Mouse (Mus musculus): Measurements from ENCODE around the gene Ptpra. TPM values are rescaled to one million over a fixed set of nuclear protein-coding genes. Genes with fewer than 3 reads are reported as not detected.

The Ptpra gene
- polyA plus RNA-seq, 1 experiment, result 57.9 TPM

GRCm38 (mm10) chr2:130421781-130422620 lies 28.1 kb upstream of the Ptpra start:
- no peaks in the 10 kb centered on the region for H3K36me3 ChIP-seq (ENCODE audit: control insufficient read depth, insufficient read depth)
- H3K27me3 ChIP-seq (ENCODE audit: control insufficient read depth, insufficient read depth, insufficient read length), result no peaks in the 10 kb centered on the region
- no peak overlapping the region for H3ac ChIP-seq (ENCODE audit: control insufficient read depth, insufficient read length)
- no peak overlapping the region for H3K4me3 ChIP-seq
- TF ChIP-seq POLR2AphosphoS2 (IDR thresholded peaks at IDR 0.05; ENCODE audit: insufficient read length, low read depth) (no peak), MAX (IDR thresholded peaks at IDR 0.05; ENCODE audit: low read depth) (no peak), TCF12 (IDR thresholded peaks at IDR 0.05; ENCODE audit: insufficient read depth, poor library complexity, severe bottlenecking) (no peak), POLR2A (IDR thresholded peaks at IDR 0.05; ENCODE audit: insufficient read length, low read depth) (no peak), E2F4 (IDR thresholded peaks at IDR 0.05; ENCODE audit: insufficient read depth) (no peak), MYOD1 (IDR thresholded peaks at IDR 0.05; ENCODE audit: control insufficient read depth in 1 of 3, insufficient read length in 2 of 3, low read depth in 2 of 3) (no peak), SRF (IDR thresholded peaks at IDR 0.05; ENCODE audit: control insufficient read depth, insufficient read length, low read depth) (no peak), USF1 (IDR thresholded peaks at IDR 0.05; ENCODE audit: low read depth) (no peak), REST (IDR thresholded peaks at IDR 0.05; ENCODE audit: insufficient read depth, insufficient read length) (no peak), TCF3 (IDR thresholded peaks at IDR 0.05; ENCODE audit: insufficient read length, low read depth) (no peak), MYOG (IDR thresholded peaks at IDR 0.05; ENCODE audit: control insufficient read depth in 1 of 3, insufficient read depth in 1 of 3, insufficient read length in 2 of 3, low read depth in 2 of 3) (no peak), CEBPB (IDR thresholded peaks at IDR 0.05; ENCODE audit: insufficient read depth, poor library complexity, severe bottlenecking) (no peak)
- H3K4me2 ChIP-seq (ENCODE audit: low read depth), result no peak overlapping the region
- peaks cover 29% of the 10 kb centered on the region for H3K79me2 ChIP-seq (ENCODE audit: control insufficient read depth, insufficient read depth)

GRCm38 (mm10) chr2:130423397-130424125 lies 26.5 kb upstream of the Ptpra start:
- TF ChIP-seq MYOD1 (IDR thresholded peaks at IDR 0.05; ENCODE audit: control insufficient read depth in 1 of 3, insufficient read length in 2 of 3, low read depth in 2 of 3) (no peak), MYOG (IDR thresholded peaks at IDR 0.05; ENCODE audit: control insufficient read depth in 1 of 3, insufficient read depth in 1 of 3, insufficient read length in 2 of 3, low read depth in 2 of 3) (peak in 1 of 3 experiments; percentile 23), SRF (IDR thresholded peaks at IDR 0.05; ENCODE audit: control insufficient read depth, insufficient read length, low read depth) (no peak), POLR2AphosphoS2 (IDR thresholded peaks at IDR 0.05; ENCODE audit: insufficient read length, low read depth) (peak; percentile 8)

GRCm38 (mm10) chr2:130424126-130424853 lies 25.8 kb upstream of the Ptpra start, which contains the start of the genes Vps16 and Pced1a:
Gene Vps16 (plus strand): TSS chr2:130424339.
Gene Pced1a (minus strand): TSS chr2:130424701.
- Histone ChIP-seq H3K79me2 (ENCODE audit: control insufficient read depth, insufficient read depth) (peaks cover 44% of the 10 kb centered on the region), H3K4me3 (peak within 1 kb of the TSS; percentile 99), H3K27me3 (ENCODE audit: control insufficient read depth, insufficient read depth, insufficient read length) (no peaks in the 10 kb centered on the region), H3K4me2 (ENCODE audit: low read depth) (peak within 1 kb of the TSS; percentile 91), H3ac (ENCODE audit: control insufficient read depth, insufficient read length) (peak within 1 kb of the TSS; percentile 44), H3K36me3 (ENCODE audit: control insufficient read depth, insufficient read depth) (no peaks in the 10 kb centered on the region)
- TF ChIP-seq E2F4 (IDR thresholded peaks at IDR 0.05; ENCODE audit: insufficient read depth) (peak; percentile 70), POLR2AphosphoS2 (IDR thresholded peaks at IDR 0.05; ENCODE audit: insufficient read length, low read depth) (peak; percentile 81), MYOD1 (IDR thresholded peaks at IDR 0.05; ENCODE audit: control insufficient read depth in 1 of 3, insufficient read length in 2 of 3, low read depth in 2 of 3) (no peak), POLR2A (IDR thresholded peaks at IDR 0.05; ENCODE audit: insufficient read length, low read depth) (peak; percentile 77), USF1 (IDR thresholded peaks at IDR 0.05; ENCODE audit: low read depth) (peak; percentile 99)

More at GRCm38 (mm10) chr2:130423397-130424125, 26.5 kb upstream of the Ptpra start:
- Histone ChIP-seq H3K4me3 (peak overlapping the region; percentile 99), H3K36me3 (ENCODE audit: control insufficient read depth, insufficient read depth) (no peaks in the 10 kb centered on the region), H3ac (ENCODE audit: control insufficient read depth, insufficient read length) (peak overlapping the region; percentile 44), H3K79me2 (ENCODE audit: control insufficient read depth, insufficient read depth) (peaks cover 41% of the 10 kb centered on the region), H3K27me3 (ENCODE audit: control insufficient read depth, insufficient read depth, insufficient read length) (no peaks in the 10 kb centered on the region), H3K4me2 (ENCODE audit: low read depth) (peak overlapping the region; percentile 84)

GRCm38 (mm10) chr2:130425112-130425511 lies 25.0 kb upstream of the Ptpra start:
- no peaks in the 10 kb centered on the region for H3K36me3 ChIP-seq (ENCODE audit: control insufficient read depth, insufficient read depth)
- no peaks in the 10 kb centered on the region for H3K27me3 ChIP-seq (ENCODE audit: control insufficient read depth, insufficient read depth, insufficient read length)
- TF ChIP-seq POLR2A (IDR thresholded peaks at IDR 0.05; ENCODE audit: insufficient read length, low read depth), result no peak
- TF ChIP-seq MYOD1 (IDR thresholded peaks at IDR 0.05; ENCODE audit: control insufficient read depth in 1 of 3, insufficient read length in 2 of 3, low read depth in 2 of 3), result no peak
- no peak for TF ChIP-seq POLR2AphosphoS2 (IDR thresholded peaks at IDR 0.05; ENCODE audit: insufficient read length, low read depth)
- no peak for TF ChIP-seq MAX (IDR thresholded peaks at IDR 0.05; ENCODE audit: low read depth)
- no peak for TF ChIP-seq USF1 (IDR thresholded peaks at IDR 0.05; ENCODE audit: low read depth)
- TF ChIP-seq TCF12 (IDR thresholded peaks at IDR 0.05; ENCODE audit: insufficient read depth, poor library complexity, severe bottlenecking), result no peak
- no peak for TF ChIP-seq MYOG (IDR thresholded peaks at IDR 0.05; ENCODE audit: control insufficient read depth in 1 of 3, insufficient read depth in 1 of 3, insufficient read length in 2 of 3, low read depth in 2 of 3)
- peak overlapping the region; percentile 91 for H3K4me2 ChIP-seq (ENCODE audit: low read depth)
- H3K79me2 ChIP-seq (ENCODE audit: control insufficient read depth, insufficient read depth), result peaks cover 44% of the 10 kb centered on the region
- H3K4me3 ChIP-seq, result peak overlapping the region; percentile 99
- H3ac ChIP-seq (ENCODE audit: control insufficient read depth, insufficient read length), result peak overlapping the region; percentile 44

Data from myocyte (in vitro differentiated cells).